Mouse (Mus musculus): Measurements from ENCODE around the gene Tnni2.

- TF ChIP-seq POLR2A (IDR thresholded peaks at IDR 0.05; ENCODE audit: borderline replicate concordance, extremely low read depth, insufficient read depth, insufficient read length, poor library complexity, severe bottlenecking) (no peak), CTCF (IDR thresholded peaks at IDR 0.05; ENCODE audit: borderline replicate concordance, extremely low read depth, insufficient read depth, insufficient read length) (no peak)
Measured at GRCm38 (mm10) chr7:142462594-142463078, 21.0 kb downstream of the Tnni2 start.

Measured in brain, embryonic 14.5 days (tissue).